Mouse (Mus musculus) hindbrain, embryonic 11.5 days (tissue): ENCODE results near the gene Mllt10. TPM values are rescaled to one million over a fixed set of nuclear protein-coding genes. Genes with fewer than 3 reads are reported as not detected.

Experiments used
- ATAC-seq: fragments of 200-750 bp; cut with Nextera tagmentation; 2 replicates; pipeline ENCODE4 v1.8.0; 2017; ENCODE audit warnings: mild to moderate bottlenecking, moderate TSS enrichment, moderate library complexity; ENCODE audit not compliant: low FRiP score
- DNase-seq: peaks from one replicate; pipeline ENCODE4 v3.0.0-alpha.2; 2015; ENCODE audit warnings: low spot score
- H3K27ac ChIP-seq: fragments of 300-500 bp; sonication (generic); 2 replicates; pipeline ENCODE4 v1.5.1; 2014; ENCODE audit warnings: mild to moderate bottlenecking, low read depth, low read length
- H3K27me3 ChIP-seq: fragments of 300-500 bp; sonication (generic); 2 replicates; pipeline ENCODE4 v1.6.1; 2014; ENCODE audit warnings: mild to moderate bottlenecking, low read length, moderate library complexity, mixed read lengths; ENCODE audit not compliant: control insufficient read depth, insufficient read depth
- H3K36me3 ChIP-seq: fragments of 300-500 bp; sonication (generic); 2 replicates; pipeline ENCODE4 v1.6.1; 2014; ENCODE audit warnings: mild to moderate bottlenecking, low read length, moderate library complexity, mixed read lengths; ENCODE audit not compliant: control insufficient read depth, insufficient read depth
- H3K4me1 ChIP-seq: fragments of 300-500 bp; sonication (generic); replicated peaks from 2 replicates; pipeline ENCODE4 v1.6.1; 2014; ENCODE audit warnings: low read length, mixed read lengths; ENCODE audit not compliant: control insufficient read depth, insufficient read depth
- H3K4me2 ChIP-seq: fragments of 300-500 bp; sonication (generic); replicated peaks from 2 replicates; pipeline ENCODE4 v1.6.1; 2014; ENCODE audit warnings: mild to moderate bottlenecking, low read depth, low read length
- H3K4me3 ChIP-seq: fragments of 300-500 bp; sonication (generic); 2 replicates; pipeline ENCODE4 v1.5.1; 2014; ENCODE audit warnings: low read depth, low read length
- H3K9ac ChIP-seq: fragments of 300-500 bp; sonication (generic); 2 replicates; pipeline ENCODE4 v1.6.1; 2014; ENCODE audit warnings: low read depth, low read length
- H3K9me3 ChIP-seq: fragments of 300-500 bp; sonication (generic); 2 replicates; pipeline ENCODE4 v1.6.1; 2016; ENCODE audit warnings: low read length; ENCODE audit not compliant: control insufficient read depth
- WGBS: fragments of 180-500 bp; shearing (Covaris S2); extraction: QIAGEN DNeasy Blood & Tissue Kit; methylation state at CpG from one replicate; pipeline ENCODE4 v1.1.7; 2014; 5-methylcytosine and 5-hydroxymethylcytosine counted together
- polyA plus RNA-seq: library from polyadenylated mRNA; unstranded; fragments of >200 nt; fragmentation: Nextera tagmentation; extraction: Ambion mirVana; gene quantifications from 2 replicates; pipeline ENCODE4 v1.2.1, GENCODE M21; 2014

Mllt10 gene
- polyA plus RNA-seq, 1 experiment from 2014 or later, result 62.2 TPM

DNA sequence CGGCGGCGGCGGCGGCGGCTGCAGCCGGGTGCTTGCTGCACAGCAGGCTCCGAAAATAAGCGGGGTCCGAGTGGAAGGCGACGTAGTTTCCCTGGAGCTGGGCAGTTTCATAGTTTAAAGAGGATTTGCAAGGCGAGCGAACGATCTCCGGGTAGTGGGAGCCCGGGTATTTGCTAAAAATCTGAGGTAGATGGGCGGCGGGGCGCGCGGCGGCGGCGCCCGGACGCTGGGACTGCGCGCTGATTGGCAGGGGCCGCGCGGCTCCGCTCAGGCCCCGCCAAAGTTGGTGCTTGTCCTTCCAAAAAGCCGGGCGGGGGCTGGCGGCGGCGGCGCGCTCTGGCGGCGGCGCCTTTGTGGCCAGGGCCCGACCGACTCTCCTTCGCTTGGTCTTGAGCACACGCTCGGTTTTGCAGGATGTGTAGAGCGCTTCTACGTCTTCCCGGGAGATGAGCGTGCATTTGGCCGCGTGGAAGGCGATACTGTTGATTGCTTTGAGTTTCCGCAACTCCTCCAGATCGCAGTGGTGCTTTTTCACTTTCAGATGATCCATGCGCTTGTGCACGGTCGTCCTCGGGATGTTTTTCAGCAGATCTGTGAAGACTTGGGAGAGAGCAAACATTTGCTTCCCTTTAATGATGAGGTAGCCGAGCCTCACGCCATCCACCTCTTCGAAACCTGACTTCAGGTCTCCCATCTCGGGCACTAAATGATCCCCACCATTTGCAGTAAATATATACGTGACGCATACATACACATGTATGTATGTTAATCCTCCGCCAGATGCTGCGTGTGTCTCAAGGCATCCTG lies 7.2 kb upstream of the Mllt10 start:
- H3K9me3 ChIP-seq, result no peaks in the 10 kb centered on the region
- peaks cover 3% of the 10 kb centered on the region; the same call in 1 of the 2 replicates for H3K4me1 ChIP-seq
- H3K4me3 ChIP-seq, result peak overlapping the region; percentile 93
- peak; percentile 70 for ATAC-seq
- no peaks in the 10 kb centered on the region for H3K27me3 ChIP-seq
- H3K27ac ChIP-seq, result peak overlapping the region; percentile 99
- no peaks in the 10 kb centered on the region for H3K36me3 ChIP-seq
- peak; percentile 82 for DNase-seq
- WGBS, result under 1% methylated on average over 70 of the region's 70 CpGs
- H3K4me2 ChIP-seq, result peak overlapping the region; percentile 82
- H3K9ac ChIP-seq, result peak overlapping the region; percentile 100

DNA sequence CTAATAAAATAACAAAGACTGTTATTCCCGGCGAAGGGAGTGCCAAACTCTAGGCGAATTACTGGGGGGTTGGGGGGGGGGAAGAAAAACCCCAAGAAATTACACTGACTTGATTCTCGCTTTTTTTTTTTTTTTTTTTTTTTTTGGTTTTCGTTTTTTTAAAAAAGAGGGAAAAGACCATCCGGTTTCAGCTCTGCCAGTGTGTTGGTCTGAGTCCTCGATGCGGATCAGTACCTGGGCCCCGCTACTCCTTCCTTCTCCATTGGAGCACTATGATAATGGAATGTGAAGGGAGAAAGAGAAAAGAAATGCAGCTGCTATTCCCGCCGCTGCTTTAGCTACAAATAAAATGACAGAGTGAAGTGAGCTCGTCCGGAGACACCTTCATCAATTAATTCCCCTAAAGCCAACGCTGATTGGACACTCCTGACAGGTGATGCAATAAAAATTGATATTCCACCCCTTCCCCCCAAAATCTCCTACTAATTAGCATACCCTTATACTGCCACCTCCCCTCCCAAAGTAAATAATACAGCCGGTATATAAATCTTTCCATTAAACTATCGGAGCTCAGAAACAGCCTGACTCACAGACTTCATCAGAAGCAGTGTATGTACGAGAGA lies 6.5 kb upstream of the Mllt10 start, which contains the start of gene Skida1:
TSS of gene Skida1 (minus strand) at position 599 of the 623 bp plus-strand sequence.
- no peaks in the 10 kb centered on the region for H3K27me3 ChIP-seq
- H3K36me3 ChIP-seq, result no peaks in the 10 kb centered on the region
- H3K4me3 ChIP-seq, result peak within 1 kb of the TSS; percentile 93
- DNase-seq, result peak; percentile 78
- H3K9ac ChIP-seq, result peak within 1 kb of the TSS; percentile 100
- H3K4me1 ChIP-seq, result peaks cover 6% of the 10 kb centered on the region
- H3K9me3 ChIP-seq, result no peaks in the 10 kb centered on the region
- H3K27ac ChIP-seq, result peak within 1 kb of the TSS; percentile 99
- peak; percentile 79 for ATAC-seq
- peak within 1 kb of the TSS; percentile 82 for H3K4me2 ChIP-seq
- under 1% methylated on average over 17 of the region's 17 CpGs for WGBS

GRCm38 (mm10) chr2:18049279-18049821 lies 5.7 kb upstream of the Mllt10 start:
- DNase-seq (peak; percentile 59), ATAC-seq (peak; percentile 28; the same call in 1 of the 2 replicates)
- H3K9ac ChIP-seq, result peak overlapping the region; percentile 100
- H3K4me2 ChIP-seq, result peak overlapping the region; percentile 82
- 1% methylated on average over 11 of the region's 11 CpGs for WGBS
- peak overlapping the region; percentile 99 for H3K27ac ChIP-seq
- H3K27me3 ChIP-seq, result no peaks in the 10 kb centered on the region
- no peaks in the 10 kb centered on the region for H3K36me3 ChIP-seq
- H3K4me1 ChIP-seq, result peaks cover 7% of the 10 kb centered on the region
- peak overlapping the region; percentile 93 for H3K4me3 ChIP-seq
- no peaks in the 10 kb centered on the region for H3K9me3 ChIP-seq

DNA sequence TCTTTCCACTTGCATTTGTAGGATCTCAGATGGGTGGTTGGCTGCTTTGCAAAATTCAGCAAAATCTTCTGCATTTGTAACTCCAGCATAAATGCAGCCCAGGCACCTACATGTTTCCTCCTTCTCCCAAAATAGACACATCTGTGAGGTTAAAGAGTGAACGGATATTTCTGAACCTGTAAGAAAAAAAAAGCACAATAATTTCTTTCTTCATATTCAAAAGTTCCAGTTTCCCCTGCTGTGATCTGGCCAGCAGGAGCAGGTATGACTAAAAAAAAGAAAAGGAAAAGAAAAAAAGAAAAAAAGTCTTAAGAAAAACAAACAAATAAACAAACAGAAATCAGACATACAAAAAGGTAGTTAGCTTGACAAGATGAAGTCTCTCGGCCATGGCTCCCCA lies 5.0 kb upstream of the Mllt10 start:
- ATAC-seq (no peak), DNase-seq (no peak)
- Histone ChIP-seq H3K27me3 (no peaks in the 10 kb centered on the region), H3K4me2 (peak overlapping the region; percentile 82), H3K27ac (peak overlapping the region; percentile 99), H3K4me3 (peak overlapping the region; percentile 93), H3K9ac (peak overlapping the region; percentile 100), H3K36me3 (no peaks in the 10 kb centered on the region), H3K9me3 (no peaks in the 10 kb centered on the region), H3K4me1 (peaks cover 7% of the 10 kb centered on the region)
- 4% methylated on average over 2 of the region's 2 CpGs for WGBS

- no peaks in the 10 kb centered on the region for H3K36me3 ChIP-seq
- H3K4me1 ChIP-seq, result peaks cover 7% of the 10 kb centered on the region
- H3K9me3 ChIP-seq, result no peaks in the 10 kb centered on the region
- 2% methylated on average over 10 of the region's 10 CpGs for WGBS
- H3K27me3 ChIP-seq, result no peaks in the 10 kb centered on the region
- ATAC-seq (no peak), DNase-seq (peak; percentile 73)
- peak overlapping the region; percentile 99 for H3K27ac ChIP-seq
- H3K9ac ChIP-seq, result peak overlapping the region; percentile 71
- H3K4me3 ChIP-seq, result peak overlapping the region; percentile 29
- H3K4me2 ChIP-seq, result peak overlapping the region; percentile 82
Measured at GRCm38 (mm10) chr2:18050541-18050985, 4.5 kb upstream of the Mllt10 start.

DNA sequence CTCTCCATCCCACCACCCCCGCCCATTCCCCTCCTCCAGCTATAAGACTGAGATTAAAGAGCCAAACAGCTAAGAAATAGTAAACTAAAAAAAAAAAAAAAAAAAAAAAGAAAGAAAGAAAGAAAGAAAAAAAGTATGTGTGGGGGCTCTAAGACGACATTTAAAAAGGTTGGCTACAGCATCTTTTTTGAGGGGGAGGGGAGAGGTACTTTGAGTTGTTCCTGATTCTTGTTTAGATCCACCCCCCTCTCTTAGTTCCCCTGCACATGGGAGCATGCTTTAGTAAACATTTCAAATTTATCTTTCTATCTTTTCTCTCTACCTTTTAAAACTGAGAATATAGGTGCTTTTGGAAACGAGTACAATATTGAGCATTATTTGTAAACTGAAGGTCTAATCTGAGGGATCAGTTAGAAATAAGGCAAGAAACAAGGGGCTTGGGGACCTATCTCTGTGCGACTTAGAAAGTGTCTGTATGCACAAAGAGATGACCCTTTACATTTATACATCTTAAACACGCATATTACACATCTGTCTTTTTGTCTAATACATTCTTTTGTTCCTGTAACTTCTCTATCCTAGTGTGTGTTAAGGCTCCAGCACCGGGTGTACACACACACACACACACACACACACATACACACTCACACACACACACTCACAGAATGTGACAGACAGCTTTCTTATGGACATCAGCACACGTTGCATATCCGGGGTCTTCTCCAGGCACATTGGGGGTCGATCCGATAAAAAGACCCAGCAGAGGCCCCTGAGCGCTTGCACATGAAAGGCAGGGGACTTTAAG lies 3.8 kb upstream of the Mllt10 start:
- 6% methylated on average over 11 of the region's 11 CpGs for WGBS
- DNase-seq (peak; percentile 74), ATAC-seq (no peak)
- H3K27ac ChIP-seq, result peak overlapping the region; percentile 99
- H3K4me1 ChIP-seq, result peaks cover 7% of the 10 kb centered on the region
- no peaks in the 10 kb centered on the region for H3K9me3 ChIP-seq
- H3K27me3 ChIP-seq, result no peaks in the 10 kb centered on the region
- H3K4me3 ChIP-seq, result peak overlapping the region; percentile 29
- no peaks in the 10 kb centered on the region for H3K36me3 ChIP-seq
- H3K9ac ChIP-seq, result peak overlapping the region; percentile 71
- H3K4me2 ChIP-seq, result peak overlapping the region; percentile 82

DNA sequence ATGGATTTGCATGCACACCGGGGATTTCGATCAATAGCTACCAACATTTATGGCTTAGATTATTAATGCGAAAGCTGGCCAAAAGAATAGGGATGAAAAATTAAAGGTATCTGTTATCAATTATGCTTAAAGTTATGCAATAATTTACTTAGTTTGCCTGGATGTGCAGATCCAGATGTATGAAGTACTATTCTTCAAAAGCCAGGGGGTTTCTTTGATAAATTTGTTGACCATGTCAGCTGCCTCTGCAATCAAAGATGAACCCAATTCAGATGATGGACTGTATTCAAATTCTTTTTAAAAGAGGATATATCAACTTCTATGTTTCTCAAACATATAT lies 3.2 kb upstream of the Mllt10 start:
- Histone ChIP-seq H3K27ac (peak overlapping the region; percentile 99), H3K4me1 (peaks cover 7% of the 10 kb centered on the region), H3K9ac (peak overlapping the region; percentile 53), H3K9me3 (no peaks in the 10 kb centered on the region), H3K27me3 (no peaks in the 10 kb centered on the region), H3K36me3 (no peaks in the 10 kb centered on the region), H3K4me2 (peak overlapping the region; percentile 82), H3K4me3 (peak overlapping the region; percentile 29)
- WGBS, result 28% methylated on average over 3 of the region's 3 CpGs
- DNase-seq (no peak), ATAC-seq (no peak)

DNA sequence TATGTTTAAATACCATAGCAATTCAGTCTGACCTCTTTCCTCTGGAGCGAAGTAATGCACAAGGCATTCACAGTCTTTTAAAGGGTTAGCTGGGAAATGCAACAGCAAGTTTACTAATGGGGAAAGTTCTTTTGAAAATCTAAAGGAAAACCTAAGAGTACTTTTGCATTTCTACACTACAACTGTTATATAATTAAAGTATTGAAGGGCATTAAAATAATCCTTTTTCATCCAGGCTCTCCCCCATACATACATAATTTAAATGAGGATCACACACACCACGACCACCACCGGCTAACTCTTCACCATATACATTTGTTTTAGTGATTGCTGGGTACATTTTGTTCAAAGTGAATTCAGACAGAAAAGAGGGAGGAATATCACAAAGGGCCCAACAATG lies 2.5 kb upstream of the Mllt10 start:
- Histone ChIP-seq H3K4me3 (no peak overlapping the region), H3K4me1 (peaks cover 7% of the 10 kb centered on the region), H3K9ac (peak overlapping the region; percentile 16; the same call in 1 of the 2 replicates), H3K4me2 (peak overlapping the region; percentile 8; the same call in 1 of the 2 replicates), H3K27ac (peak overlapping the region; percentile 99; the same call in 1 of the 2 replicates), H3K36me3 (no peaks in the 10 kb centered on the region), H3K27me3 (no peaks in the 10 kb centered on the region), H3K9me3 (no peaks in the 10 kb centered on the region)
- WGBS, result 33% methylated on average over 3 of the region's 3 CpGs
- ATAC-seq (no peak), DNase-seq (no peak)
